Mouse (Mus musculus) C2C12 (cell line): ENCODE results near the gene Haus3. TPM values are rescaled to one million over a fixed set of nuclear protein-coding genes. Genes with fewer than 3 reads are reported as not detected.

Source experiments
- H3K27me3 ChIP-seq: one replicate; pipeline ENCODE4 v1.6.1; 2011; ENCODE audit not compliant: control insufficient read depth, insufficient read depth, insufficient read length
- H3K36me3 ChIP-seq: one replicate; pipeline ENCODE4 v1.6.1; 2011; ENCODE audit not compliant: control insufficient read depth, insufficient read depth
- H3K4me3 ChIP-seq: one replicate; pipeline ENCODE4 v1.5.1; 2011; ENCODE audit warnings: mild to moderate bottlenecking, control low read depth; ENCODE audit not compliant: poor library complexity, insufficient read depth, severe bottlenecking
- H3K79me2 ChIP-seq: one replicate; pipeline ENCODE4 v1.6.1; 2011; ENCODE audit not compliant: control insufficient read depth, insufficient read depth
- H3K79me3 ChIP-seq: one replicate; pipeline ENCODE4 v1.6.1; 2011; ENCODE audit warnings: low read depth, control low read depth
- H3ac ChIP-seq: one replicate; pipeline ENCODE3; 2011; ENCODE audit warnings: low read depth; ENCODE audit not compliant: control insufficient read depth, insufficient read length
- CEBPB ChIP-seq: IDR thresholded peaks from one replicate; pipeline ENCODE4 v1.6.1; 2011; ENCODE audit warnings: low read depth, mild to moderate bottlenecking, control low read depth, moderate library complexity
- CTCF ChIP-seq: IDR thresholded peaks from one replicate; pipeline ENCODE4 v1.5.1; 2011; ENCODE audit not compliant: control insufficient read depth, insufficient read depth, insufficient read length
- FOSL1 ChIP-seq: IDR thresholded peaks from one replicate; pipeline ENCODE4 v1.8.0; 2011; ENCODE audit warnings: mild to moderate bottlenecking, low read length; ENCODE audit not compliant: poor library complexity, insufficient read depth, severe bottlenecking
- MAX ChIP-seq: IDR thresholded peaks from one replicate; pipeline ENCODE4 v1.6.1; 2011; ENCODE audit warnings: mild to moderate bottlenecking, control low read depth
- MYOD1 ChIP-seq: IDR thresholded peaks from one replicate; pipeline ENCODE4 v1.6.1; 2011; ENCODE audit warnings: low read depth; ENCODE audit not compliant: control insufficient read depth, insufficient read length
- MYOG ChIP-seq: IDR thresholded peaks from one replicate; pipeline ENCODE4 v1.6.1; 2011; ENCODE audit not compliant: control insufficient read depth, insufficient read length; ENCODE audit errors: extremely low read depth
- USF1 ChIP-seq: IDR thresholded peaks from one replicate; pipeline ENCODE4 v1.6.1; 2011; ENCODE audit warnings: low read depth, mild to moderate bottlenecking, control low read depth, moderate library complexity
- polyA plus RNA-seq: library from polyadenylated mRNA; unstranded; fragments of >200 nt; fragmentation: generic; extraction: Trizol; gene quantifications from one replicate; pipeline ENCODE4 v1.2.1, GENCODE M21; 2012; ENCODE audit warnings: missing spikeins

The Haus3 gene
- polyA plus RNA-seq, 1 experiment, result 7.3 TPM

DNA sequence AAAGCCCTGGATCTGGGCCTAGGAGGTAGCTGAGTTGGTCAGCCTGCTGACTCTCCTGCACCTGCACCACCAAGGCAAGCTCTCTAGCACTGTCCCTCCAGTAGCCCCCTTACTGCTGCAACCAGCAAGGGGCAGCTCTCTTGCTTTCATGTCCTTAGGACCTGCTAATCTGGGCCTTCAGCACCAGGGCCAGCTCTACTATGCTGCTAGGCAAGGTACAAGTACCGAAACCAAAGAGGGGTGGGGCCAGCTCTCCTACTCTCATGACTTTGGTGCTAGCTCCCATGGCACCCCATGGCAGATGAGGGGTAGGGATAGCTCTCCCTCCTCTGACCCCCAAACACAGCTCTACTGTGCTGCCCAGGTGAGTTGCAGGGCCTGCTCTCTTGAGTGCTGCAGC is 45.2 kb downstream of the Haus3 start:
- H3ac ChIP-seq, result no peak overlapping the region
- no peaks in the 10 kb centered on the region for H3K27me3 ChIP-seq
- H3K79me3 ChIP-seq, result no peaks in the 10 kb centered on the region
- H3K79me2 ChIP-seq, result no peaks in the 10 kb centered on the region
- no peak overlapping the region for H3K4me3 ChIP-seq
- TF ChIP-seq MYOD1 (no peak), MYOG (no peak), USF1 (no peak), CTCF (no peak), MAX (no peak), CEBPB (no peak), FOSL1 (no peak)
- no peaks in the 10 kb centered on the region for H3K36me3 ChIP-seq

- Histone ChIP-seq H3ac (no peak overlapping the region), H3K4me3 (no peak overlapping the region), H3K27me3 (no peaks in the 10 kb centered on the region), H3K79me3 (no peaks in the 10 kb centered on the region), H3K36me3 (no peaks in the 10 kb centered on the region), H3K79me2 (no peaks in the 10 kb centered on the region)
- TF ChIP-seq MYOD1 (no peak), MYOG (no peak), MAX (no peak), FOSL1 (no peak), USF1 (no peak), CTCF (no peak), CEBPB (no peak)
These were observed 50.0 kb downstream of the Haus3 start for GRCm38 (mm10) chr5:34119121-34119856.

DNA sequence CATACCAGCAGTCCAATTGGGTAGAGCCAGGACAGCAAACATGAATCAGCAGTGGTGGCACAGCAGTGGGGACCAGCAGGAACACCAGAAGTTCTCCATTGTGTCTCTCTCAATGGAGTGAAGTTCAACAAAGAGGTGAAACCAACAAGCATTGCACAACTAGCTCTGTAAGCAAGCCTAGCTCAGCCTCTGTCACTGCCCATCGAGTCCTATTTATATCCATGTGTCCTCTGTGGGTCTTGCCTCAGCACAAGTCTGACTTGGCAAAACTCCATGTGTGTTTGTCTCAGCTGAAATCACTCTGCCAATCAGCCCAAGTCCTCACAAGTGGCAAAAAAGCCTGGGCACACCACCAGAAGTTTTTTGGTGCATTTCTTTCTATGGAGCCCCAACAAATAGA is 63.6 kb downstream of the Haus3 start:
- H3K27me3 ChIP-seq, result peaks cover 3% of the 10 kb centered on the region
- TF ChIP-seq FOSL1 (no peak), USF1 (no peak), CEBPB (no peak), CTCF (no peak), MYOG (no peak), MAX (no peak), MYOD1 (no peak)
- no peak overlapping the region for H3K4me3 ChIP-seq
- H3K79me2 ChIP-seq, result no peaks in the 10 kb centered on the region
- H3K79me3 ChIP-seq, result no peaks in the 10 kb centered on the region
- H3K36me3 ChIP-seq, result no peaks in the 10 kb centered on the region
- H3ac ChIP-seq, result no peak overlapping the region

Other genes with a start within 250 kb of the Haus3 start
- 24.2 TPM for gene Nelfa, start 233.1 kb downstream of the Haus3 start, polyA plus RNA-seq
- gene Gm1673, start 186.1 kb downstream of the Haus3 start, polyA plus RNA-seq, result 5.3 TPM
- gene Nat8l, start 173.5 kb downstream of the Haus3 start, polyA plus RNA-seq, result not detected
- gene Poln, start 79 bp downstream of the Haus3 start, polyA plus RNA-seq, result 0.11 TPM
- 15.3 TPM for gene Mxd4, start 18.2 kb upstream of the Haus3 start, polyA plus RNA-seq
- gene Zfyve28, start 118.9 kb upstream of the Haus3 start, polyA plus RNA-seq, result 0.09 TPM
- not detected for gene Cfap99, start 119.1 kb upstream of the Haus3 start, polyA plus RNA-seq
- 67.1 TPM for gene Rnf4, start 166.8 kb upstream of the Haus3 start, polyA plus RNA-seq
- gene Fam193a, start 200.4 kb upstream of the Haus3 start, polyA plus RNA-seq, result 11.4 TPM